Mouse (Mus musculus) ES-CJ7 (cell line): ENCODE results near the gene Zfc3h1.
A peak's percentile ranks its signal among the peaks of the same experiment; 100 is the strongest.

ENCODE experiments used
- DNase-seq: peaks from one replicate; pipeline ENCODE4 v3.0.0; 2011; ENCODE audit warnings: low read depth, low spot score

The Zfc3h1 gene

GRCm38 (mm10) chr10:115383644-115384220 is 1.0 kb upstream of the Zfc3h1 start:
- DNase-seq, result no peak

GRCm38 (mm10) chr10:115385018-115386002 is 551 bp downstream of the Zfc3h1 start:
- DNase-seq, result peak; percentile 48

GRCm38 (mm10) chr10:115387891-115388290 is 3.1 kb downstream of the Zfc3h1 start:
- no peak for DNase-seq

DNA sequence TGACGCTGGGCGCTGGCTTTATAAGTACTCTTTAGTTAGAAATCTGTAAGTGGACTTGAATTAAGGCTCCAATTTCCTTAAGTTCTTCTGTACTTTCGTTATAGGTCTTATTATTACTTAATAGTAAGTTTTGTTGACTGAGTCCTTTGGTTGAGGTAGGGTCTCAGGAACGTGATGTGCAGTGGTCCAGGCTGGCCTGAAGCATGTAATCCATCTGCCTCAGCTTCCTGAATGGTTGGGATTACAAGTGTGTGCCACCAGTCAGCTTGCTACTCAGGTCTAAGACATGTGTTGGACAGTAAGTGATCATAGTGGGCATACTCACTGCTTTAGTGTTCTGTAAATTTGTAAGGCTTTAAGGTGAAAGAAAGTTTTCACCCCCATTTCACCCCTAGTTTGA is 6.3 kb downstream of the Zfc3h1 start:
- DNase-seq, result no peak

- DNase-seq, result no peak
Observed at GRCm38 (mm10) chr10:115391896-115392295, 7.1 kb downstream of the Zfc3h1 start.

DNA sequence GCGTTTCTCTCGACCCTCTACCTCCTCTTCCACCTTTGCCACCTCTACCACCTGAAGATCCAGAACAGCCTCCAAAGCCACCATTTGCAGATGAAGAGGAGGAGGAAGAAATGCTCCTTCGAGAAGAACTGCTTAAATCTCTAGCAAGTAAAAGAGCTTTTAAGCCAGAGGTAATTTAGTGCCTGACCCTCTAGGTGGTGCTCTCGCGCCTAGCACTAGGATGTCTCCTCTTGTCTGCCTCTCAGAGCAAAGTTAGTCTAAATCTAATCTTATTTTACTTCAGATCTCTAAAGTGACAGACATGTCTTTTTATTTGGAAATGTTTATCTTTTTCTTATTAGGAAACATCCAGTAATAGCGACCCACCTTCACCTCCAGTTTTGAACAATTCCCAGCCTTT is 21.6 kb downstream of the Zfc3h1 start:
- DNase-seq, result peak; percentile 74

DNA sequence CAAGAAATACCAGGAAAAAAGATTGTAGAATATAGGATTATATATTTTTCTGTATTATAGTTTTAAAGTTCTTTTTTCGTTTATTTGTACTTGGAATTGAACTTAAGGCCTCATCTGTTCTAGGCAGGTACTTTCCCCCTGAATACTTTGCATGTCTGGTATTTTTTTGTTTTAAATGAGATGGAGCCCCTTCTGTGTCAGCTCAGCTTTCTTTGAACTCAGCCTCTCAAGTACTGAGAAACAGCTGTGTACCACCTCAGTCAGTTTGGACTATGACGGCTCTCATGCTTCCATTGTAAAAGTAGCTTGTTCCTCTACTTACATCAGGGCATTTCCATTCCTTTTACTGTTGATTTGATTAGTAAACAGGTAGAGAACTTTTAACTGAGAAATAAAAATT is 28.7 kb downstream of the Zfc3h1 start:
- DNase-seq, result no peak

DNA sequence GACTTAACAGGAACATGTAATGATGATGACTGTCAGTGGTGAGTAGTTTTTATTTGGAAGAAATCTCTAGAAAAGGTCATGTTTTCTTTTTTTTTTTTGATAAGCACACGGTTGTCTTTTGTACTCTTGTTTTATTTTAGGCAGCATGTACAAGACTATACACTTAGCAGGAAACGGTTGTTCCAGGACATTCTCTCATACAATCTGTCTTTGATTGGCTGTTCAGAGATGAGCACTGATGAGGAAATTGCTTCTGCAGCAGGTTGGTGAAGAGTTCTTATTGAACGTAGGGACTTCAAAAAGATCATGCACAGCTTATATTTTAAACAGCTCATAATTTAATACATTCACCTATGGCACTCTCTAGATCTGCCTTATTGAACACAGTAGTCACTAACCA is 29.3 kb downstream of the Zfc3h1 start:
- DNase-seq, result no peak

- DNase-seq, result peak; percentile 67
Observed at GRCm38 (mm10) chr10:115421976-115422375, 37.2 kb downstream of the Zfc3h1 start.

- DNase-seq, result no peak
Observed at GRCm38 (mm10) chr10:115425351-115425750, 40.6 kb downstream of the Zfc3h1 start.

- DNase-seq, result no peak
Observed at GRCm38 (mm10) chr10:115437286-115437685, 52.5 kb downstream of the Zfc3h1 start.

GRCm38 (mm10) chr10:115448614-115449013 is 63.9 kb downstream of the Zfc3h1 start:
- no peak for DNase-seq

GRCm38 (mm10) chr10:115457368-115458021 is 72.7 kb downstream of the Zfc3h1 start:
- DNase-seq, result no peak

- DNase-seq, result no peak
Observed at GRCm38 (mm10) chr10:115462646-115463045, 77.9 kb downstream of the Zfc3h1 start.

DNA sequence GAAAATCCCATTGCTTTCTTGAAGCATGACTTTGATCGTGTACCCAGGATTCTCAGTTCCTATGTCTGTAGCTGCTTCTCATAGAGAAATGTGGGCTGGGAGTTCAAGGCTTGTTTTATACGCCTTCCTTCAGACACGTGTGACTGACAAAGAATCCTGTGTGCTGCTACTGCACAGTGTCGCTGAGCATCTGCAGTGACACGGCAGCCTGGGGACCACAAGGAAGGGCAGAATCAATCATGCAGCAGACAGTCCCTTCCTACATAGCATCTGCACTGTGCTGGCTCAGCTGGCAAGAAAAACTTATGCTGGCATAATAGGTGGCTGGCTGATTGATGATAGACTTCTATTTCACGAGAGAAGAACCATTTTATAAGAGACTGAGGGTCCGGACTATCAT is 80.3 kb downstream of the Zfc3h1 start:
- no peak for DNase-seq

- DNase-seq, result no peak
Observed at GRCm38 (mm10) chr10:115465778-115466177, 81.0 kb downstream of the Zfc3h1 start.

DNA sequence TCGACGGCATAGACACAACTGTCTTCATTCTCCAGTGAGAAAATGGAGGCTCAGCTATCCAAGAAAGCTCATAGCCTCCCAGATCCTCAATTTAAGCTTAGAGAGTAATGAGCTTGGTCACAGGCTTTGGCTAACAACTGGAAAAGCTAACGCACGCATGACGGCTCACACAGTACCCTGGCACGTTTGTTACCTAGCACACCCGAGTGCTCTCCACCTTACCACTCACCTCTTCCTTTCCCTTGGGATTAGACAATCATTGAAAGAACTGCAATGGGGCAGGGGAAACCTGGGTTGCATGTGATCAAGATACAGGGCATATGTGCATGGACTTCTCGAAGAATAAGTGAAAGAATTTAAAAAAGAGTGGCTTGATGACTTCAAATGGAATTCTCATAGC is 83.2 kb downstream of the Zfc3h1 start:
- no peak for DNase-seq

GRCm38 (mm10) chr10:115468632-115469031 is 83.9 kb downstream of the Zfc3h1 start:
- DNase-seq, result no peak

DNA sequence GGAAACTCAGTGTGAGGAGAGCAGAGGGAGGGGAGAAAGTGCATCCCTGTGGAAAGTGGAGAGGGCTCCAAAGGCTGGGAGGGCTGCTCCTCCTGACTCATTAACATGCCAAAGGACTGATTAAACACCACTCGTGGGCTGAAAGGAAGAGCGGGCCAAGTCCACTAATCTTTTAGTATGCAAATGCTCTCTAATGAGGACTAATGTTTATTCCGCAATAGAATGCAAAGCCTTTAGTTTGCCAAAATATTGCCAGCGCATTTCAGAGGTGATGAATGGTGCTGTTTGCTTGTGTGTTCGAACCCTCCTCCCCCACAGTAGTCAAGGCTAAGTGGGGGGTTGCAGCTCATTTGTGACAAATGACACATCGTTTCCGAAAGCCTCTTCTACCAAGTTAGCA is 84.3 kb downstream of the Zfc3h1 start:
- DNase-seq, result peak; percentile 89

DNA sequence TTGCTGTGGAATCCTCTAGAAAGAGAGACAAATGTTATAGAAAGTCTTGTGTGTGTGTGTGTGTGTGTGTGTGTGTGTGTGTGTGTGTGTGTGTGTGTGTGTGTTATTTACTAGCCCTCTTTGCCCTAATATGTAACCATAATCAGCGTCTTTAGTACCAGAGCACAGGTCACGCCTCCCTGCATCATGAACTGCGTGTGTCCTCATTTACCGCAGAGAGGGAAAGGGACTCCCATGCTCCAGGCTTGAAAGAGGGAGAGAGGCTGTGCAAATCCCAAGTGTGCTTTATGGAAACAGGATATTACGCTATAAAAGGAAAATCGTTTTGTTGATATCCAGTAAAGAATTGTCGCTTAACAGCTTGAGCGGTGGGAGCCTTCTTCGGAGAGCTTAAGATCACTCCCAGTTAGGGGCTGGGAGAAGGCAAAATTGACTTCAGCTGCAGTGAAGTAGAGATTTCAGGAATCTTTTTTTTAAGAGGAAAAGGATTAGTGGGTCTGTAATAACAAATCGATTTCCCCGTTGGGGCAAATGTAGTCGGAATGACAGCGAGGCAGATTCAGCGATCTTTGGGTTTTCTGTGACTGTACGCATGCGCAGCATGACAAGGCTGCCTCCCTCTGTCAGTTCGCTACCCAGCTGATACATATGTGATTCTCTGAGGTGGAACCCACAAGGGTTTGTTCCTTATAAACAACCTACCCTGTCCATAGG is 86.0 kb downstream of the Zfc3h1 start:
- DNase-seq, result no peak

- no peak for DNase-seq
Observed at GRCm38 (mm10) chr10:115473213-115473961, 88.6 kb downstream of the Zfc3h1 start.
